Mouse (Mus musculus) heart, embryonic 16.5 days (tissue): ENCODE data around the gene Fcgrt. TPM values are rescaled to one million over a fixed set of nuclear protein-coding genes. Genes with fewer than 3 reads are reported as not detected.

Source experiments
- ATAC-seq: fragments of 200-750 bp; cut with Nextera tagmentation; replicated peaks from 2 replicates; pipeline ENCODE4 v1.8.0; 2017; ENCODE audit warnings: moderate number of reproducible peaks; ENCODE audit not compliant: insufficient read depth, low FRiP score; ENCODE audit errors: extremely low read depth
- H3K27ac ChIP-seq: fragments of 300-500 bp; sonication (generic); 2 replicates; pipeline ENCODE4 v1.5.1; 2014; ENCODE audit warnings: mild to moderate bottlenecking, low read length, control low read depth, moderate library complexity
- H3K27me3 ChIP-seq: fragments of 300-500 bp; sonication (generic); 2 replicates; pipeline ENCODE4 v1.6.1; 2014; ENCODE audit warnings: low read length, mixed read lengths; ENCODE audit not compliant: control insufficient read depth, insufficient read depth
- H3K36me3 ChIP-seq: fragments of 300-500 bp; sonication (generic); 2 replicates; pipeline ENCODE4 v1.6.1; 2014; ENCODE audit not compliant: control insufficient read depth, insufficient read depth
- H3K4me1 ChIP-seq: fragments of 300-500 bp; sonication (generic); 2 replicates; pipeline ENCODE4 v1.6.1; 2014; ENCODE audit warnings: low read length, mixed read lengths; ENCODE audit not compliant: control insufficient read depth, insufficient read depth
- H3K4me2 ChIP-seq: fragments of 300-500 bp; sonication (generic); 2 replicates; pipeline ENCODE4 v1.6.1; 2014; ENCODE audit warnings: low read depth, mild to moderate bottlenecking, control low read depth, low read length
- H3K4me3 ChIP-seq: fragments of 300-500 bp; sonication (generic); 2 replicates; pipeline ENCODE4 v1.5.1; 2014; ENCODE audit warnings: mild to moderate bottlenecking, control low read depth, low read length
- H3K9ac ChIP-seq: fragments of 300-500 bp; sonication (generic); 2 replicates; pipeline ENCODE4 v1.6.1; 2014; ENCODE audit warnings: low read length, control low read depth
- H3K9me3 ChIP-seq: fragments of 300-500 bp; sonication (generic); replicated peaks from 2 replicates; pipeline ENCODE4 v1.6.1; 2016; ENCODE audit warnings: low read length; ENCODE audit not compliant: control insufficient read depth
- WGBS: fragments of 180-500 bp; shearing (Covaris S2); extraction: QIAGEN DNeasy Blood & Tissue Kit; methylation state at CpG from one replicate; pipeline ENCODE4 v1.1.7; 2014; 5-methylcytosine and 5-hydroxymethylcytosine counted together
- polyA plus RNA-seq: library from polyadenylated mRNA; unstranded; fragments of >200 nt; fragmentation: Nextera tagmentation; extraction: Ambion mirVana; gene quantifications from 2 replicates; pipeline ENCODE4 v1.2.1, GENCODE M21; 2015

The Fcgrt gene
- polyA plus RNA-seq, 1 experiment from 2014 or later: 56.8 TPM

GRCm38 (mm10) chr7:45083300-45083890 is 20.3 kb downstream of the Fcgrt start:
- peaks cover 15% of the 10 kb centered on the region for H3K36me3 ChIP-seq
- no peaks in the 10 kb centered on the region for H3K27me3 ChIP-seq
- no peak overlapping the region for H3K4me3 ChIP-seq
- WGBS: 75% methylated on average over 22 of the region's 22 CpGs
- H3K9ac ChIP-seq: no peak overlapping the region
- H3K4me1 ChIP-seq: 0 out of 2 replicates have a peak, but pooled peaks cover under 1% of the 10 kb centered on the region
- ATAC-seq: no peak
- no peak overlapping the region for H3K27ac ChIP-seq
- no peaks in the 10 kb centered on the region for H3K9me3 ChIP-seq
- H3K4me2 ChIP-seq: peak overlapping the region; percentile 2; the same call in 1 of the 2 replicates

GRCm38 (mm10) chr7:45082401-45083299 is 21.0 kb downstream of the Fcgrt start:
- no peak overlapping the region for H3K4me3 ChIP-seq
- ATAC-seq: no peak
- H3K27me3 ChIP-seq: no peaks in the 10 kb centered on the region
- peaks cover 15% of the 10 kb centered on the region for H3K36me3 ChIP-seq
- no peak overlapping the region for H3K4me2 ChIP-seq
- H3K4me1 ChIP-seq: 0 out of 2 replicates have a peak, but pooled peaks cover 2% of the 10 kb centered on the region
- H3K9ac ChIP-seq: no peak overlapping the region
- H3K27ac ChIP-seq: peak overlapping the region; percentile 12
- 66% methylated on average over 25 of the region's 25 CpGs for WGBS
- no peaks in the 10 kb centered on the region for H3K9me3 ChIP-seq

DNA sequence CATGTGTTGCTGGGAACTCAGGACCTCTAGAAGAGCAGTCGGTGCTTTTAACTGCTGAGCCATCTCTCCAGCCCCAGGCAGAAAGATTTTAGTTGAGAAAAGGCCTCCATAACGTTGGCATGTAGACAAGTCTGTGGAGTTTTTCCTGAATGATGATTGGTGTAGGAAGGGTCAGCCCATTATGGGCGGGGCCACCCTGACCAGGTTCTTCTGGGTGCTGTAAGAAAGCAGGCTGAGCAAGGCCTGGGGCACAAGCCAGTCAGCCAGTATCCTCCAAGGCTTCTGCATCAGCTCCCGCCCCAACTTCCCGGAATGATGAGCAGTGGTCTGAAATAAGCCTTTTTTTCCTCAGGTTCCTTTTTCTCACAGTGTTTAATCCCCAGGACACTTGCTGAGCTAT is 22.6 kb downstream of the Fcgrt start:
- Histone ChIP-seq H3K4me3 (no peak overlapping the region), H3K36me3 (peaks cover 17% of the 10 kb centered on the region), H3K4me2 (no peak overlapping the region), H3K4me1 (peaks cover 3% of the 10 kb centered on the region), H3K27ac (no peak overlapping the region), H3K27me3 (no peaks in the 10 kb centered on the region), H3K9ac (no peak overlapping the region), H3K9me3 (no peaks in the 10 kb centered on the region)
- WGBS: 57% methylated on average over 5 of the region's 5 CpGs
- no peak for ATAC-seq

- H3K4me3 ChIP-seq: no peak overlapping the region
- no peaks in the 10 kb centered on the region for H3K9me3 ChIP-seq
- peaks cover 15% of the 10 kb centered on the region for H3K4me1 ChIP-seq
- ATAC-seq: 0 out of 2 replicates have a peak, but pooled peaks have one; percentile 15
- under 1% methylated on average over 10 of the region's 10 CpGs for WGBS
- no peak overlapping the region for H3K27ac ChIP-seq
- H3K36me3 ChIP-seq: peaks cover 23% of the 10 kb centered on the region
- no peaks in the 10 kb centered on the region for H3K27me3 ChIP-seq
- H3K4me2 ChIP-seq: 0 out of 2 replicates have a peak overlapping the region, but pooled peaks have one; percentile 1
- H3K9ac ChIP-seq: no peak overlapping the region
These were observed 23.8 kb downstream of the Fcgrt start for GRCm38 (mm10) chr7:45079856-45080255.

- Histone ChIP-seq H3K9me3 (no peaks in the 10 kb centered on the region), H3K4me3 (no peak overlapping the region), H3K36me3 (peaks cover 22% of the 10 kb centered on the region), H3K27me3 (no peaks in the 10 kb centered on the region), H3K4me1 (peaks cover 17% of the 10 kb centered on the region), H3K9ac (no peak overlapping the region), H3K27ac (no peak overlapping the region), H3K4me2 (no peak overlapping the region)
- WGBS: 25% methylated on average over 9 of the region's 9 CpGs
- no peak for ATAC-seq
These were observed 25.1 kb downstream of the Fcgrt start for GRCm38 (mm10) chr7:45078513-45078912.

GRCm38 (mm10) chr7:45077829-45078228 is 25.8 kb downstream of the Fcgrt start:
- H3K4me2 ChIP-seq: no peak overlapping the region
- peaks cover 17% of the 10 kb centered on the region for H3K4me1 ChIP-seq
- H3K4me3 ChIP-seq: no peak overlapping the region
- no peak for ATAC-seq
- no peak overlapping the region for H3K9ac ChIP-seq
- no peak overlapping the region for H3K27ac ChIP-seq
- peaks cover 22% of the 10 kb centered on the region for H3K36me3 ChIP-seq
- no peaks in the 10 kb centered on the region for H3K9me3 ChIP-seq
- no peaks in the 10 kb centered on the region for H3K27me3 ChIP-seq
- WGBS: 88% methylated on average over 2 of the region's 2 CpGs

- peaks cover 17% of the 10 kb centered on the region for H3K4me1 ChIP-seq
- ATAC-seq: no peak
- no peak overlapping the region for H3K9ac ChIP-seq
- WGBS: 86% methylated on average over 14 of the region's 14 CpGs
- H3K27me3 ChIP-seq: no peaks in the 10 kb centered on the region
- H3K4me3 ChIP-seq: no peak overlapping the region
- no peak overlapping the region for H3K4me2 ChIP-seq
- peaks cover 22% of the 10 kb centered on the region for H3K36me3 ChIP-seq
- no peaks in the 10 kb centered on the region for H3K9me3 ChIP-seq
- H3K27ac ChIP-seq: no peak overlapping the region
These were observed 26.3 kb downstream of the Fcgrt start for GRCm38 (mm10) chr7:45077322-45077721.

- peaks cover 17% of the 10 kb centered on the region for H3K4me1 ChIP-seq
- ATAC-seq: no peak
- no peaks in the 10 kb centered on the region for H3K27me3 ChIP-seq
- H3K9ac ChIP-seq: no peak overlapping the region
- no peak overlapping the region for H3K4me3 ChIP-seq
- H3K4me2 ChIP-seq: no peak overlapping the region
- no peaks in the 10 kb centered on the region for H3K9me3 ChIP-seq
- 91% methylated on average over 30 of the region's 30 CpGs for WGBS
- H3K27ac ChIP-seq: no peak overlapping the region
- H3K36me3 ChIP-seq: peaks cover 22% of the 10 kb centered on the region
These were observed 27.1 kb downstream of the Fcgrt start for GRCm38 (mm10) chr7:45076501-45076900.

DNA sequence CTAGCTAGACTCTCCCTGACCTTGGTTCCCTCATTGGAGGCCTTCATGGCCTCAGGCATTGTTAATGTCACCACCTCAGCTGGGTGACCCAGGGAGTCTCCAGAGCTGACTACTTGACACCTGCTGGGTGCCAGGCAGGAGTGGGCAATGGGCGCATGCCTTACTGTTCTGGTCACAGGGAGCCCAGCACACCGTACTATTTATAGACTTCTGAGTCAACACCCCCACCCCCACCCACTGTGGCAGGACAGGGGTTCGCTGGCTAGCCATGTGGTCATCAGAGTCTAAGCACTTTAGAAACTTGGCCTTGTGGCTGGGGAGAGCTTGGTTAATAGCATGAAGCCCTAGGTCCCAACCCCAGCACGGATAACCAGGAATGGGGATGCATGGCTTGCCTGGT is 28.2 kb downstream of the Fcgrt start:
- Histone ChIP-seq H3K9ac (peak overlapping the region; percentile 40), H3K27ac (peak overlapping the region; percentile 87), H3K4me1 (peaks cover 17% of the 10 kb centered on the region), H3K36me3 (peaks cover 22% of the 10 kb centered on the region), H3K9me3 (no peaks in the 10 kb centered on the region), H3K4me3 (no peak overlapping the region), H3K27me3 (no peaks in the 10 kb centered on the region), H3K4me2 (peak overlapping the region; percentile 15; the same call in 1 of the 2 replicates)
- WGBS: 27% methylated on average over 4 of the region's 4 CpGs
- ATAC-seq: peak; percentile 80
